8 mouse cellular contexts compared by ENCODE assay signal in genomic region chr4:99235203-99235856, GRCm38 (mm10). TPM values are rescaled to one million over a fixed set of nuclear protein-coding genes. Genes with fewer than 3 reads are reported as not detected.
DNase-seq lines count a peak whose midpoint lies in the region; ATAC-seq and TF ChIP-seq lines count a peak whose summit lies in the region.

No protein-coding gene starts in this region.

- no peaks in the 10 kb centered on the region for H3K9me3 ChIP-seq in kidney, embryonic 14.5 days (ENCODE audit: control insufficient read depth, low read length)
- H3K9me3 ChIP-seq in kidney, embryonic 16.5 days (ENCODE audit: low read length): no peaks in the 10 kb centered on the region
- no peaks in the 10 kb centered on the region for H3K9me3 ChIP-seq in ES-E14 (ENCODE audit: control insufficient read depth, insufficient read depth, low read depth, low read length)
- no peaks in the 10 kb centered on the region for H3K9me3 ChIP-seq in neural tube, embryonic 13.5 days

- no peaks in the 10 kb centered on the region for H3K27me3 ChIP-seq in kidney, embryonic 14.5 days (ENCODE audit: control insufficient read depth, insufficient read depth, low read length)
- no peaks in the 10 kb centered on the region for H3K27me3 ChIP-seq in kidney, embryonic 16.5 days (ENCODE audit: insufficient read depth, low read length)
- H3K27me3 ChIP-seq in neural tube, embryonic 13.5 days: no peaks in the 10 kb centered on the region

- ATAC-seq in kidney, embryonic 14.5 days (ENCODE audit: low FRiP score, low TSS enrichment): 0 out of 2 replicates have a peak, but pooled peaks have one; percentile 76
- ATAC-seq in kidney, embryonic 16.5 days (ENCODE audit: low FRiP score, low TSS enrichment): no peak
- ATAC-seq in neural tube, embryonic 13.5 days (ENCODE audit: low read depth): 0 out of 2 replicates have a peak, but pooled peaks have one; percentile 59

- no peak overlapping the region for H3K9ac ChIP-seq in kidney, embryonic 14.5 days (ENCODE audit: low read depth, low read length)
- H3K9ac ChIP-seq in kidney, embryonic 16.5 days (replicated peaks; ENCODE audit: low read length): no peak overlapping the region
- no peak overlapping the region for H3K9ac ChIP-seq in ES-E14 (ENCODE audit: insufficient read depth, low read depth, low read length, poor library complexity, severe bottlenecking)
- H3K9ac ChIP-seq in neural tube, embryonic 13.5 days: no peak overlapping the region

- in situ Hi-C loops in ES-E14 (cut with MboI; ENCODE audit: low sequenced_read_pairs in 2 of 2, unreplicated experiment in 2 of 2): no loop called here

- H3K4me2 ChIP-seq in kidney, embryonic 14.5 days (replicated peaks; ENCODE audit: low read depth, low read length): no peak overlapping the region
- no peak overlapping the region for H3K4me2 ChIP-seq in kidney, embryonic 16.5 days (replicated peaks; ENCODE audit: low read depth, low read length)
- no peak overlapping the region for H3K4me2 ChIP-seq in neural tube, embryonic 13.5 days

- no peaks in the 10 kb centered on the region for H3K4me1 ChIP-seq in kidney, embryonic 14.5 days (ENCODE audit: control insufficient read depth, insufficient read depth, low read length)
- H3K4me1 ChIP-seq in kidney, embryonic 16.5 days (ENCODE audit: insufficient read depth, low read length): no peaks in the 10 kb centered on the region
- no peaks in the 10 kb centered on the region for H3K4me1 ChIP-seq in ES-E14 (ENCODE audit: control insufficient read depth in 2 of 2, insufficient read depth in 2 of 2, low read length in 2 of 2, poor library complexity in 1 of 2)
- H3K4me1 ChIP-seq in neural tube, embryonic 13.5 days (replicated peaks): no peaks in the 10 kb centered on the region

- WGBS in kidney, embryonic 14.5 days: 93% methylated on average over 8 of the region's 8 CpGs
- 95% methylated on average over 8 of the region's 8 CpGs for WGBS in kidney, embryonic 16.5 days
- WGBS in neural tube, embryonic 13.5 days: 85% methylated on average over 8 of the region's 8 CpGs

- H3K36me3 ChIP-seq in kidney, embryonic 14.5 days (ENCODE audit: control insufficient read depth, insufficient read depth, low read length): peaks cover 3% of the 10 kb centered on the region; the same call in 1 of the 2 replicates
- H3K36me3 ChIP-seq in kidney, embryonic 16.5 days (ENCODE audit: insufficient read depth, low read length): peaks cover 14% of the 10 kb centered on the region; the same call in 1 of the 2 replicates
- no peaks in the 10 kb centered on the region for H3K36me3 ChIP-seq in ES-E14 (ENCODE audit: control insufficient read depth, insufficient read depth, low read length, poor library complexity, severe bottlenecking)
- peaks cover 14% of the 10 kb centered on the region for H3K36me3 ChIP-seq in neural tube, embryonic 13.5 days

- no peak overlapping the region for H3K4me3 ChIP-seq in kidney, embryonic 14.5 days (ENCODE audit: low read length)
- H3K4me3 ChIP-seq in kidney, embryonic 16.5 days (ENCODE audit: low read length): no peak overlapping the region
- no peak overlapping the region for H3K4me3 ChIP-seq in ES-E14 (ENCODE audit: insufficient read depth in 1 of 2, low read depth in 1 of 2, low read length in 2 of 2, poor library complexity in 1 of 2, severe bottlenecking in 1 of 2)
- no peak overlapping the region for H3K4me3 ChIP-seq in neural tube, embryonic 13.5 days

- no peak overlapping the region for H3K27ac ChIP-seq in kidney, embryonic 14.5 days (ENCODE audit: low read depth, low read length)
- no peak overlapping the region for H3K27ac ChIP-seq in kidney, embryonic 16.5 days (ENCODE audit: low read length)
- H3K27ac ChIP-seq in ES-E14 (ENCODE audit: insufficient read depth, low read depth, low read length, poor library complexity, severe bottlenecking): no peak overlapping the region
- no peak overlapping the region for H3K27ac ChIP-seq in neural tube, embryonic 13.5 days (replicated peaks)

- DNase-seq in ES-E14 (ENCODE audit: low read depth, low spot score): peak; percentile 29
- DNase-seq in c-Kit-positive CD71-positive TER-119-negative erythroid progenitor cells, embryonic 14.5 days (ENCODE audit: low read depth): peak; percentile 38
- peak; percentile 41 for DNase-seq in hindlimb bud, embryonic 11.5 days (ENCODE audit: extremely low spot score, low read depth, low spot score)
- no peak for DNase-seq in urinary bladder, adult 18-20 months (ENCODE audit: low spot score in 2 of 2)
- no peak for DNase-seq in ovary, postnatal 10 days (ENCODE audit: low spot score)

TF ChIP-seq in ES-E14, 5 proteins besides CTCF, POLR2A, EP300 and RAD21:
- TF ChIP-seq MAFK (IDR thresholded peaks at IDR 0.05; ENCODE audit: insufficient read depth, low read depth, low read length) (no peak), ZC3H11A (IDR thresholded peaks at IDR 0.05; ENCODE audit: borderline replicate concordance, low read depth, low read length) (no peak), ZNF384 (IDR thresholded peaks at IDR 0.05; ENCODE audit: low read depth, low read length) (no peak), CHD2 (IDR thresholded peaks at IDR 0.05; ENCODE audit: low read depth, low read length) (no peak), HCFC1 (IDR thresholded peaks at IDR 0.05; ENCODE audit: borderline replicate concordance, insufficient read depth, low read length) (no peak)

RNA-seq across cellular contexts. Expression of gene Atg4c, which starts 41.6 kb away (rescaled TPM):
- 6.7 and 16.2 TPM in 2 replicates for polyA plus RNA-seq in kidney, embryonic 14.5 days (2014; fragmentation: Nextera tagmentation; extraction: Ambion mirVana)
- polyA plus RNA-seq in kidney, embryonic 16.5 days (2015; fragmentation: Nextera tagmentation; extraction: Ambion mirVana): 16.3 and 16.6 TPM in 2 replicates
- total RNA-seq in ES-E14 (2012; rRNA removed): 1.4 and 2.6 TPM in 2 replicates
- polyA plus RNA-seq in neural tube, embryonic 13.5 days (2015; fragmentation: Nextera tagmentation; extraction: Ambion mirVana): 17.0 and 17.7 TPM in 2 replicates

Comparison
In these comparisons a context has a peak if more than half of its experiments do, and no peak if none do; other contexts are left out.
1. DNase-seq: peak in ES-E14 (single experiment), c-Kit-positive CD71-positive TER-119-negative erythroid progenitor cells, embryonic 14.5 days (single experiment) and hindlimb bud, embryonic 11.5 days (single experiment); none in urinary bladder, adult 18-20 months (0 of 2) and ovary, postnatal 10 days (single experiment).